Mouse (Mus musculus) limb, embryonic 15.5 days (tissue): ENCODE measurements around the gene Tcl1b1. TPM values are rescaled to one million over a fixed set of nuclear protein-coding genes. Genes with fewer than 3 reads are reported as not detected.
A peak's percentile ranks its signal among the peaks of the same experiment; 100 is the strongest.
"Not testable (repeated sequence)": the region's sequence is repeated elsewhere in the genome, so short reads cannot be mapped to it uniquely, and the experiment has no call there.

Experiments
- ATAC-seq: fragments of 200-750 bp; cut with Nextera tagmentation; 2 replicates; pipeline ENCODE4 v1.8.0; 2017; ENCODE audit warnings: low read depth, moderate TSS enrichment; ENCODE audit not compliant: insufficient number of reproducible peaks, low FRiP score, low TSS enrichment
- H3K27ac ChIP-seq: fragments of 300-500 bp; sonication (generic); 2 replicates; pipeline ENCODE4 v1.5.1; 2015; ENCODE audit warnings: moderate library complexity, mild to moderate bottlenecking, inconsistent platforms
- H3K27me3 ChIP-seq: fragments of 300-500 bp; sonication (generic); 2 replicates; pipeline ENCODE4 v1.6.1; 2015; ENCODE audit warnings: inconsistent platforms
- H3K36me3 ChIP-seq: fragments of 300-500 bp; sonication (generic); 2 replicates; pipeline ENCODE4 v1.6.1; 2015; ENCODE audit warnings: inconsistent platforms
- H3K4me1 ChIP-seq: fragments of 300-500 bp; sonication (generic); 2 replicates; pipeline ENCODE4 v1.6.1; 2015; ENCODE audit warnings: inconsistent platforms
- H3K4me2 ChIP-seq: fragments of 300-500 bp; sonication (generic); 2 replicates; pipeline ENCODE4 v1.6.1; 2015; ENCODE audit warnings: mild to moderate bottlenecking, inconsistent platforms
- H3K4me3 ChIP-seq: fragments of 300-500 bp; sonication (generic); 2 replicates; pipeline ENCODE4 v1.5.1; 2015; ENCODE audit warnings: mild to moderate bottlenecking, inconsistent platforms
- H3K9ac ChIP-seq: fragments of 300-500 bp; sonication (generic); 2 replicates; pipeline ENCODE4 v1.6.1; 2015; ENCODE audit warnings: inconsistent platforms
- H3K9me3 ChIP-seq: fragments of 300-500 bp; sonication (generic); 2 replicates; pipeline ENCODE4 v1.6.1; 2016; ENCODE audit warnings: inconsistent platforms
- WGBS: fragments of 180-500 bp; shearing (Covaris S2); methylation state at CpG from one replicate; pipeline ENCODE4 v1.1.7; 2015; 5-methylcytosine and 5-hydroxymethylcytosine counted together
- polyA plus RNA-seq: library from polyadenylated mRNA; unstranded; fragments of >200 nt; fragmentation: Nextera tagmentation; extraction: Ambion mirVana; gene quantifications from 2 replicates; pipeline ENCODE4 v1.2.1, GENCODE M21; 2015

Gene Tcl1b1
- polyA plus RNA-seq: not detected in 2 replicates

GRCm38 (mm10) chr12:105159390-105159789 lies at the start of gene Tcl1b1:
TSS of gene Tcl1b1 (plus strand) at chr12:105159690.
- H3K4me2 ChIP-seq: no peak within 1 kb of the TSS
- 0 out of 2 replicates have a peak, but pooled peaks cover 3% of the 10 kb centered on the region for H3K4me1 ChIP-seq
- H3K9me3 ChIP-seq: no peaks in the 10 kb centered on the region
- H3K27ac ChIP-seq: no peak within 1 kb of the TSS
- H3K4me3 ChIP-seq: no peak within 1 kb of the TSS
- H3K9ac ChIP-seq: no peak within 1 kb of the TSS
- 69% methylated on average over 4 of the region's 4 CpGs for WGBS
- no peak for ATAC-seq
- H3K27me3 ChIP-seq: no peaks in the 10 kb centered on the region
- H3K36me3 ChIP-seq: no peaks in the 10 kb centered on the region

DNA sequence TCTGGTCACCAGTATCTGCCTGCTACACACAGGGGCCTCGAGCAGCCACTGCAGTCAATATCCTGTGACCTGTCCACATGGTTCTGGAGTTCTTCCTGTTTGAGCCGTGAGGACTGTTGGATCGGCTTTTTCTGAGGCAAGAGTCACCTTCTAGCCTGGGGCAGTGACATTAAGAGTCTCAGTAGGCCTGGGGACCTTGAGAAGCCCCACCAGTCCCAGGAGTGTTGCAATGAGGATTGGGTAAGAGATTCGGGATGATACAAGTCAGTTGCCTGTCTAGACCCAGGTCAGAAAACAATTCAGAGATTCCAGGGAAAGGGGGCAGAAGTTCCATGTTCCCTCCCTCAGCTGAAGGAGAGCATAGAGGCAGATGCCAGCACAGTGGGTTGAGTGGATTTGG lies 49.7 kb upstream of the Tcl1b1 start:
- Histone ChIP-seq H3K4me2 (no peak overlapping the region), H3K36me3 (no peaks in the 10 kb centered on the region), H3K27me3 (no peaks in the 10 kb centered on the region), H3K27ac (0 out of 2 replicates have a peak overlapping the region, but pooled peaks have one; percentile 27), H3K4me1 (peaks cover 36% of the 10 kb centered on the region), H3K4me3 (no peak overlapping the region), H3K9ac (no peak overlapping the region), H3K9me3 (no peaks in the 10 kb centered on the region)
- 38% methylated on average over 4 of the region's 4 CpGs for WGBS
- ATAC-seq: no peak

- H3K9me3 ChIP-seq: no peaks in the 10 kb centered on the region
- no peak overlapping the region; the same call in 1 of the 2 replicates for H3K27ac ChIP-seq
- H3K27me3 ChIP-seq: no peaks in the 10 kb centered on the region
- H3K4me2 ChIP-seq: peak overlapping the region; percentile 17; the same call in 1 of the 2 replicates
- 20% methylated on average over 13 of the region's 13 CpGs for WGBS
- no peak for ATAC-seq
- H3K36me3 ChIP-seq: no peaks in the 10 kb centered on the region
- no peak overlapping the region for H3K9ac ChIP-seq
- H3K4me3 ChIP-seq: no peak overlapping the region
- peaks cover 36% of the 10 kb centered on the region for H3K4me1 ChIP-seq
Observed at GRCm38 (mm10) chr12:105112321-105112988, 47.0 kb upstream of the Tcl1b1 start.

- Histone ChIP-seq H3K27ac (no peak overlapping the region), H3K4me2 (no peak overlapping the region), H3K9me3 (no peaks in the 10 kb centered on the region), H3K9ac (no peak overlapping the region), H3K27me3 (no peaks in the 10 kb centered on the region), H3K36me3 (no peaks in the 10 kb centered on the region), H3K4me3 (no peak overlapping the region), H3K4me1 (peaks cover 11% of the 10 kb centered on the region)
- ATAC-seq: no peak
- WGBS: 81% methylated on average over 1 of the region's 1 CpGs
Observed at GRCm38 (mm10) chr12:105116648-105117047, 42.8 kb upstream of the Tcl1b1 start.

- 79% methylated on average over 6 of the region's 6 CpGs for WGBS
- ATAC-seq: no peak
Observed at GRCm38 (mm10) chr12:105125362-105125761, 34.1 kb upstream of the Tcl1b1 start.

GRCm38 (mm10) chr12:105126516-105126915 lies 33.0 kb upstream of the Tcl1b1 start:
- H3K36me3 ChIP-seq: no peaks in the 10 kb centered on the region
- H3K4me3 ChIP-seq: no peak overlapping the region
- H3K9me3 ChIP-seq: no peaks in the 10 kb centered on the region
- H3K9ac ChIP-seq: no peak overlapping the region
- WGBS: 76% methylated on average over 4 of the region's 4 CpGs
- H3K4me1 ChIP-seq: no peaks in the 10 kb centered on the region
- H3K4me2 ChIP-seq: no peak overlapping the region
- H3K27me3 ChIP-seq: no peaks in the 10 kb centered on the region
- ATAC-seq: no peak
- no peak overlapping the region for H3K27ac ChIP-seq

More at GRCm38 (mm10) chr12:105125362-105125761, 34.1 kb upstream of the Tcl1b1 start:
- Histone ChIP-seq H3K9ac (no peak overlapping the region), H3K27me3 (no peaks in the 10 kb centered on the region), H3K27ac (no peak overlapping the region), H3K4me3 (no peak overlapping the region), H3K4me2 (no peak overlapping the region), H3K36me3 (no peaks in the 10 kb centered on the region), H3K4me1 (no peaks in the 10 kb centered on the region), H3K9me3 (no peaks in the 10 kb centered on the region)

- no peak overlapping the region for H3K4me2 ChIP-seq
- H3K36me3 ChIP-seq: no peaks in the 10 kb centered on the region
- no peak for ATAC-seq
- no peaks in the 10 kb centered on the region for H3K9me3 ChIP-seq
- H3K9ac ChIP-seq: no peak overlapping the region
- no peaks in the 10 kb centered on the region for H3K4me1 ChIP-seq
- no peak overlapping the region for H3K27ac ChIP-seq
- no peaks in the 10 kb centered on the region for H3K27me3 ChIP-seq
- H3K4me3 ChIP-seq: no peak overlapping the region
- 78% methylated on average over 2 of the region's 2 CpGs for WGBS
Observed at GRCm38 (mm10) chr12:105127607-105128006, 31.9 kb upstream of the Tcl1b1 start.

DNA sequence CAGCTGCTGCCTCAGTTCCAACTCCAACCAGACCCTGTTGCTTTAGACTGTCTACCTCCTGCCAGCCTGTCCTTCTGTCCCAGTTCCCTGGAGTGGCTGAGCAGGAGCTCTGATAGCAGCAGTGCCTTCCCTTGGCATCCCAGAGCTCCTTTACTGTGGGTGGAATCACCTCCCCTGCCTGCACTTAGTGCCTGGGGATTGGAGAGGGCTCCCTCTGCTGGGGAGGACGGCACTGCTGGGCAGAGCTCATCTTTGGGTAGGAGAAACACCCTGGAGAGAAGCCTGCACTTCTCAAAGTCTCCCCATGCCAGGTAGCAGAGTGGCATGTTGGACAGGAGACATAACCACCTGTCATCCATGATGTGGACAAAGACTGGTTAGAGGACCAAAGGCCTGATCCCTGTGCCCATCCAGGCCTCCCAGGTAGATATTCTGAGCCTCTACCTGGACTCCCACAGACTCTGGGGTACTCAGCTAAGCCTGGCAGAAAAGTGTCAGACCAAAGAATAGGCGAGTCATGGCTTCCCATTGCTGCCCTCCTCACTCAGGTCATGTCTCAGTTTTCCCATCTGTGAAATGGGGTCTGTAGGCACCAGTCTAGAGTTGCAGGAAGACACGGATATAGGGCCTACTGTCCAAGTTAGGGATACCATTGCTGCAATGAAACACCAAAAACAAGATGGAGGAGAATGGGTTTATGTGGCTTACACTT lies 29.8 kb upstream of the Tcl1b1 start:
- H3K9ac ChIP-seq, H3K27me3 ChIP-seq, ATAC-seq: not testable (repeated sequence)

DNA sequence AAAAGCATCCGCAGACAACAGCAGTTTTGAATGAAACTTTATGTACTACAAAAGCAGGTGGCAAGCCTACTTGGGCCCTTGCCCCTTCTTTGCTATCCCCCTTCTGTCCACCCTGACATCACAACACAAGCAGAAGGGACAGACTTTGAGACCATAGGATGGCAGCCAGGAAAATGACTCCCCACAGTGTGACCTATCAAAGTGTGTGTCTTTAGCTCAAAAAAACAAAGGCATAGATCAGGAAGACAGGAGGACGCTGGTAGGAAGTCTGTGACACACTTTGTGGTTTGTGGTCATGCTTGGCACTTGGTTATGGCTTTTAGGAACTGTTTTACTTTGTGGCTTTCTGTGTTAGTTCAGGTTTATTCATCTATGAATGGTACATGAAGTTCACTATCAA lies 25.3 kb upstream of the Tcl1b1 start:
- H3K27ac ChIP-seq, H3K36me3 ChIP-seq, H3K4me1 ChIP-seq, H3K4me2 ChIP-seq, H3K9me3 ChIP-seq, H3K27me3 ChIP-seq, H3K9ac ChIP-seq, H3K4me3 ChIP-seq, ATAC-seq: not testable (repeated sequence)
- WGBS: 66% methylated on average over 2 of the region's 2 CpGs

More for the DNA sequence above, 29.8 kb upstream of the Tcl1b1 start:
- H3K4me2 ChIP-seq, H3K4me1 ChIP-seq, H3K9me3 ChIP-seq, H3K36me3 ChIP-seq, H3K4me3 ChIP-seq, H3K27ac ChIP-seq: not testable (repeated sequence)
- 52% methylated on average over 3 of the region's 3 CpGs for WGBS

DNA sequence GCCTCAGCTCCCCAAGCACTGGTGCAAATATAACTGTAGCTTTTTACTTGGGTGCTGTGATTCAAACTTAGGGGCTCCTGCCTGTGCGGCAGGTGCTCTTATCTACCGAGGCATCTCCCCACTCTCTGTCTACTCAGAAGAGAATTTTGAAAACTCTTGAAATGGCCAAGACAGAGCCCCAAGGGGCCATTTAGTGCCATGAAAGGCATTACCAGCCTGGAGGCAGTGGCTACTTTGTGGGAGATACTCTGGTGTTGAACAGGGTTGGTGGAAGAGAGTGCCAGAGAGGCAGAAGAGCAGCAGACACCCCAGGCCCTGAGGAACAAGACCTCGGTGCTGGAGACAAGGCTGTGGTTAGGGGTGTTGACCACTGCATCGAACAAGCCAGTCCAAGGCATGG lies 24.7 kb upstream of the Tcl1b1 start:
- not testable (repeated sequence) for H3K27ac ChIP-seq, H3K9me3 ChIP-seq, H3K9ac ChIP-seq, H3K4me2 ChIP-seq, H3K4me1 ChIP-seq, H3K27me3 ChIP-seq, H3K36me3 ChIP-seq, ATAC-seq, H3K4me3 ChIP-seq
- 79% methylated on average over 4 of the region's 4 CpGs for WGBS

- H3K9me3 ChIP-seq, H3K4me1 ChIP-seq, H3K27ac ChIP-seq, H3K9ac ChIP-seq, H3K27me3 ChIP-seq, H3K36me3 ChIP-seq, H3K4me3 ChIP-seq, ATAC-seq, H3K4me2 ChIP-seq: not testable (repeated sequence)
- WGBS: 88% methylated on average over 1 of the region's 1 CpGs
Observed at GRCm38 (mm10) chr12:105137729-105138128, 21.8 kb upstream of the Tcl1b1 start.

DNA sequence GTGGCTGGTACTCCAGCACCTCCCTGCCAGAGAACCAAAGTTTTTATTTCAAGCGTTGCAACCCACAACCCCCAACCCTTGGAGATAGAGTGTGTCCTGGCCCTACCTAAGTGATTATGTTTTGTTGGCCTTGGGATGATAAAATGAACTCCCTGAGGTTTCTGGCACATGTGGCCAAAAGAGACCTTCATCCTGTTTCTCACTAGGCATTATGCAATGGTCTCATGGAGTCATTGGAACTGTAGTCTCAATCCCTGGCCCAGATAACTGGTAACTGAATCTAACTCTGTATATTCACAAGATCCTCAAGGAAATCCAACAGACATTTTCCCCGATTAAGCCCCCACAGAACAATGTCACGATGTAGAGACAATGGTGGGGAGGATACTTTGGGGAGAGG lies 16.4 kb upstream of the Tcl1b1 start:
- H3K9me3 ChIP-seq: no peaks in the 10 kb centered on the region
- no peak overlapping the region for H3K27ac ChIP-seq
- no peaks in the 10 kb centered on the region for H3K27me3 ChIP-seq
- no peaks in the 10 kb centered on the region for H3K36me3 ChIP-seq
- H3K4me1 ChIP-seq: no peaks in the 10 kb centered on the region
- no peak for ATAC-seq
- no peak overlapping the region for H3K4me3 ChIP-seq
- no peak overlapping the region for H3K9ac ChIP-seq
- H3K4me2 ChIP-seq: no peak overlapping the region
- 91% methylated on average over 3 of the region's 3 CpGs for WGBS
